Mouse (Mus musculus) forebrain, embryonic 12.5 days (tissue): ENCODE data around the gene Col4a2. TPM values are rescaled to one million over a fixed set of nuclear protein-coding genes. Genes with fewer than 3 reads are reported as not detected.

ENCODE experiments used
- ATAC-seq: fragments of 200-750 bp; cut with Nextera tagmentation; 2 replicates; pipeline ENCODE4 v1.8.0; 2017; ENCODE audit warnings: moderate TSS enrichment; ENCODE audit not compliant: low FRiP score
- H3K27ac ChIP-seq: fragments of 300-500 bp; sonication (generic); 2 replicates; pipeline ENCODE4 v1.5.1; 2016; ENCODE audit warnings: mild to moderate bottlenecking
- H3K27me3 ChIP-seq: fragments of 300-500 bp; sonication (generic); 2 replicates; pipeline ENCODE4 v1.6.1; 2016; ENCODE audit warnings: mild to moderate bottlenecking
- H3K36me3 ChIP-seq: fragments of 300-500 bp; sonication (generic); replicated peaks from 2 replicates; pipeline ENCODE4 v1.6.1; 2016; ENCODE audit warnings: mild to moderate bottlenecking
- H3K4me1 ChIP-seq: fragments of 300-500 bp; sonication (generic); 2 replicates; pipeline ENCODE4 v1.6.1; 2016
- H3K4me2 ChIP-seq: fragments of 300-500 bp; sonication (generic); 2 replicates; pipeline ENCODE4 v1.6.1; 2016; ENCODE audit warnings: mild to moderate bottlenecking, moderate library complexity
- H3K4me3 ChIP-seq: fragments of 300-500 bp; sonication (generic); replicated peaks from 2 replicates; pipeline ENCODE4 v1.5.1; 2016; ENCODE audit warnings: mild to moderate bottlenecking
- H3K9ac ChIP-seq: fragments of 300-500 bp; sonication (generic); 2 replicates; pipeline ENCODE4 v1.6.1; 2016; ENCODE audit warnings: mild to moderate bottlenecking
- H3K9me3 ChIP-seq: fragments of 300-500 bp; sonication (generic); 2 replicates; pipeline ENCODE4 v1.6.1; 2016
- WGBS: fragments of 180-500 bp; shearing (Covaris S2); methylation state at CpG from one replicate; pipeline ENCODE4 v1.1.7; 2016; 5-methylcytosine and 5-hydroxymethylcytosine counted together
- polyA plus RNA-seq: library from polyadenylated mRNA; unstranded; fragments of >200 nt; fragmentation: Nextera tagmentation; extraction: Ambion mirVana; gene quantifications from 2 replicates; pipeline ENCODE4 v1.2.1, GENCODE M21; 2016

Col4a2 gene
- polyA plus RNA-seq, 1 experiment from 2014 or later, result 51.3 TPM

DNA sequence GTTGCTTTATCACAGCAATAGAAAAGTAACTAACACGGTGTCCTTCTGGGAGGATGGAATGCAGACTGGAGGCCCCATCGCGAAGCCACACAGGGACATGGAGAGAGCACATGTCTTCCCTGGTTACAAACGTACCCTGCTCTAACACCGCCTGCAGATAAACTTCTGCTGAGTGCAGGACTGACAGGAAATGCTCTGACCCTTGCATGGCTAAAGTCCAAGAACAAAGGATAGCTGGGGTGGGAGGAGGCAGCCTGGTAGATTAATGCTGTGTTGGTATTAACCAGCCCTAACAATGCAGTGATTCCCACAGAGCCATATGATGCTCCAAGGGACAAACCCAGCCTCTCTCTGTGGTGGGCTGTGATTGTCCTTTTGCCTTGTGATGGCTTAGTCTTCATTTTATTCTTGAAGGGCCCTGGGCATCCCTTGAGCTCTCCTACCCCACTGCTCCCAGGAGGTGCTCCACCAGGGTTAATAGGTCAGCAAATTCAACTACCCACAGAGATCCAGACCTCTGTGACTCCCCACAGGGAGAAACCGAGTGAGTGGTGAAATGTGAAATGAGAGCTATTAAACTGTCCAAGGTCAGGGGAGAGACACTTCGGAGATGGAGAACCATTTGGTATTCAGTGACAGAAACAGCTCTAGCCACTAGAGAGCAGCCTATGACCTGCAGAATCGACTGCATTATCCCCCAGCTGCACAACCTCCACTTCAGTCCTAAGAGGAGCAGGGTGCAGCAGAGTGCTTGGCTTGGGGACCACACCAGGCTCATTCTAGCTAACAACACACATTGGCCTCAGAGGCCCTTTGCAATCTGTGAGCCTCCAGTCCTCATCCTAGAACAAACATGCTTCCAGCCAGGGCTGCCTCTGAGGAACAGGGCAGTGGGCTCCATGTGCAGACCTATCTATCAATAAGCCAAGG lies 137.8 kb downstream of the Col4a2 start:
- 36% methylated on average over 8 of the region's 8 CpGs for WGBS
- H3K27me3 ChIP-seq, result no peaks in the 10 kb centered on the region
- ATAC-seq, result 0 out of 2 replicates have a peak, but pooled peaks have one; percentile 39
- no peaks in the 10 kb centered on the region for H3K9me3 ChIP-seq
- H3K27ac ChIP-seq, result no peak overlapping the region
- H3K36me3 ChIP-seq, result no peaks in the 10 kb centered on the region
- no peak overlapping the region for H3K4me3 ChIP-seq
- peaks cover 37% of the 10 kb centered on the region for H3K4me1 ChIP-seq
- no peak overlapping the region for H3K9ac ChIP-seq
- no peak overlapping the region for H3K4me2 ChIP-seq

- 96% methylated on average over 1 of the region's 1 CpGs for WGBS
- Histone ChIP-seq H3K27ac (no peak overlapping the region), H3K4me1 (peaks cover 37% of the 10 kb centered on the region), H3K36me3 (no peaks in the 10 kb centered on the region), H3K27me3 (no peaks in the 10 kb centered on the region), H3K4me3 (no peak overlapping the region), H3K4me2 (no peak overlapping the region), H3K9ac (no peak overlapping the region), H3K9me3 (no peaks in the 10 kb centered on the region)
- ATAC-seq, result no peak
Observed at GRCm38 (mm10) chr8:11452152-11452551, 139.5 kb downstream of the Col4a2 start.

GRCm38 (mm10) chr8:11452559-11452958 lies 140.0 kb downstream of the Col4a2 start:
- H3K9me3 ChIP-seq, result no peaks in the 10 kb centered on the region
- H3K9ac ChIP-seq, result no peak overlapping the region
- no peak overlapping the region for H3K4me2 ChIP-seq
- no peak for ATAC-seq
- peaks cover 37% of the 10 kb centered on the region for H3K4me1 ChIP-seq
- 42% methylated on average over 3 of the region's 3 CpGs for WGBS
- no peak overlapping the region for H3K4me3 ChIP-seq
- H3K27ac ChIP-seq, result peak overlapping the region; percentile 64; the same call in 1 of the 2 replicates
- H3K36me3 ChIP-seq, result no peaks in the 10 kb centered on the region
- H3K27me3 ChIP-seq, result no peaks in the 10 kb centered on the region

DNA sequence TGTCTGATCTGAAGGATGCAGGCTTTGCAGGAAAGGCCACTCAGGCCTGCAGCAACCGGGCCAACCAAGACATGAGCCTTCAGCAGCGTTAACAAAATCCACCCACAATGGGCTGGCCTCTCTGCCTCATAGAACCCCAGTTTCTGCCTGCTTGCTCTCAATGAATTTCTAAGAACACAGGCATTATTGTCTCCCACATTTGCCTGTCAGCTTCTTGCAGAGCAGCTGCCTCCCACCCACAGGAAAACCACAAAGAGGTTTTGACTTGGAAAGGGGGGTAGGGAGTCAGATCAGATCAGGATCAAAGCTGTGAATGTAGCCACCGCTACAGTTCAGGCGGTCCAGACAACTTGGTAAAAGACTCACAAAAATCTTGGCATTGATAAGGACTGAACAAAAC lies 140.4 kb downstream of the Col4a2 start:
- Histone ChIP-seq H3K4me1 (peaks cover 37% of the 10 kb centered on the region), H3K27ac (peak overlapping the region; percentile 64), H3K4me2 (no peak overlapping the region), H3K27me3 (no peaks in the 10 kb centered on the region), H3K9ac (no peak overlapping the region), H3K4me3 (no peak overlapping the region), H3K9me3 (no peaks in the 10 kb centered on the region), H3K36me3 (no peaks in the 10 kb centered on the region)
- 10% methylated on average over 4 of the region's 4 CpGs for WGBS
- peak; percentile 39; the same call in 1 of the 2 replicates for ATAC-seq

DNA sequence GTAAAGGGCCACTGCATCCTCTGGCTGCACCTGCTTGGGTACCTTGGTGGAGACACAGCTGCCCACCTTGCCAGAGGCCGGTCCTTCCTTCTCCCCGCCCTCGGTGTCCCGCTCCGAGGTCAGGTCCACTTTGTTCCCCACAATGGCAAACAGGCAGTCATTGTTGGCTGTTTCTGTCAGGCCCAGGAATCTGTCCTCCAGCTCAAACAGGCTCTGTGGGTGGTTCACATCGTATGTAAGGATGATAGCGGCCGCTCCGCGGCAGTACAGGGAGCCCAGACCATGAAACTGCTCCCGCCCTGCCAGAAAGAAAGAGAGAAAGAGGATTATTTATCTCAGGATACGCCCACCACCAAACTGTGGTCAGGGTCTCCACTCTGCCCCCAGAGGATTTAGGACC lies 141.6 kb downstream of the Col4a2 start:
- H3K9me3 ChIP-seq, result no peaks in the 10 kb centered on the region
- H3K27ac ChIP-seq, result no peak overlapping the region
- H3K9ac ChIP-seq, result no peak overlapping the region
- H3K4me3 ChIP-seq, result no peak overlapping the region
- no peak for ATAC-seq
- no peak overlapping the region for H3K4me2 ChIP-seq
- H3K27me3 ChIP-seq, result no peaks in the 10 kb centered on the region
- peaks cover 39% of the 10 kb centered on the region for H3K4me1 ChIP-seq
- H3K36me3 ChIP-seq, result no peaks in the 10 kb centered on the region
- WGBS, result 34% methylated on average over 12 of the region's 12 CpGs

DNA sequence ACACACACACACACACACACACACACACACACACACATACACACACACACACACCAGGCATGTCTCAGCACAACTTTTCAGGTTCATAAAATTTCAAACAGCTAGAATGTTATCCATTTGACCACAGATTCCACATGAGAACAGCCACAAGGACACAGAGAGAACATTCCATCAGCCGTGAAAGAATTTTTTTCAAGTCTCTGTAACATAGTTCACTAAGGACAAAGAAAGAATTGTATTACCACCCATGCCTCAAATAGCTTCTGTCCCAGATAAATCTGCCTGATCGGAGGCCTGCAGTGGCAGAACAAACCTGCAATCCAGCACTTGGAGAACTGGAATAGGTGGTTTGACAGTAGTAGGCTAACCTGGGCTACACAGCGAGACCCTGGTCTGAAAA lies 144.7 kb downstream of the Col4a2 start:
- Histone ChIP-seq H3K4me1 (peaks cover 25% of the 10 kb centered on the region), H3K36me3 (no peaks in the 10 kb centered on the region), H3K27ac (no peak overlapping the region), H3K27me3 (no peaks in the 10 kb centered on the region), H3K4me3 (no peak overlapping the region), H3K9me3 (no peaks in the 10 kb centered on the region), H3K4me2 (no peak overlapping the region), H3K9ac (no peak overlapping the region)
- ATAC-seq, result no peak
- 79% methylated on average over 3 of the region's 3 CpGs for WGBS

- H3K27ac ChIP-seq, result no peak overlapping the region
- no peak overlapping the region for H3K9ac ChIP-seq
- H3K9me3 ChIP-seq, result no peaks in the 10 kb centered on the region
- H3K27me3 ChIP-seq, result no peaks in the 10 kb centered on the region
- 66% methylated on average over 11 of the region's 12 CpGs for WGBS
- no peak for ATAC-seq
- no peak overlapping the region for H3K4me3 ChIP-seq
- H3K36me3 ChIP-seq, result no peaks in the 10 kb centered on the region
- no peak overlapping the region for H3K4me2 ChIP-seq
- H3K4me1 ChIP-seq, result peaks cover 16% of the 10 kb centered on the region
Observed at GRCm38 (mm10) chr8:11457981-11458836, 145.6 kb downstream of the Col4a2 start.

DNA sequence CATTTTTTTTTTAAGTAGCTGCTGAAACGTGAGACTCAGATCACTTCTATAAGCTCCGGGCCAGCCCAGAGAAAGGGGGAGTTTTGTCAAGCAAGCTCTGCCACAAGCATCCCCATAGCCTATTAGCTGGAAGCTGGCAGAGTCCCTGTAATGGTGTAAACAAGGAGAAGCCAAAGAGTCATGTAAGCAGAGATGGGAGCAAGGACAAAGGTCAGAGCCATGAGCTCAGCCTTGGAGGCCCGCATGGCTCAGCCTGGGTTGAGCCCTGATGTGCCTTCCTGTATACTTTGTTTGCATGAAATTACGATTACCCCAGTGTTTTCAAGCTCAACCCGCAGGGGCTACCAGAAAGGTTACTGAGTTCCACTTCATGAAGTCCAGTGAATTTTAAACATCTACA lies 146.4 kb downstream of the Col4a2 start:
- Histone ChIP-seq H3K27ac (no peak overlapping the region), H3K4me1 (peaks cover 8% of the 10 kb centered on the region), H3K4me3 (no peak overlapping the region), H3K4me2 (no peak overlapping the region), H3K36me3 (no peaks in the 10 kb centered on the region), H3K9ac (no peak overlapping the region), H3K9me3 (no peaks in the 10 kb centered on the region), H3K27me3 (no peaks in the 10 kb centered on the region)
- ATAC-seq, result no peak
- 70% methylated on average over 5 of the region's 5 CpGs for WGBS

GRCm38 (mm10) chr8:11460934-11461333 lies 148.3 kb downstream of the Col4a2 start:
- no peak overlapping the region for H3K27ac ChIP-seq
- H3K9ac ChIP-seq, result no peak overlapping the region
- no peaks in the 10 kb centered on the region for H3K9me3 ChIP-seq
- no peaks in the 10 kb centered on the region for H3K27me3 ChIP-seq
- H3K36me3 ChIP-seq, result no peaks in the 10 kb centered on the region
- H3K4me2 ChIP-seq, result no peak overlapping the region
- ATAC-seq, result no peak
- peaks cover 4% of the 10 kb centered on the region; the same call in 1 of the 2 replicates for H3K4me1 ChIP-seq
- no peak overlapping the region for H3K4me3 ChIP-seq
- 55% methylated on average over 2 of the region's 2 CpGs for WGBS

GRCm38 (mm10) chr8:11461847-11462246 lies 149.2 kb downstream of the Col4a2 start:
- Histone ChIP-seq H3K27me3 (no peaks in the 10 kb centered on the region), H3K4me2 (no peak overlapping the region), H3K27ac (no peak overlapping the region), H3K4me1 (peaks cover 9% of the 10 kb centered on the region; the same call in 1 of the 2 replicates), H3K9ac (no peak overlapping the region), H3K4me3 (no peak overlapping the region), H3K36me3 (no peaks in the 10 kb centered on the region), H3K9me3 (no peaks in the 10 kb centered on the region)
- 77% methylated on average over 2 of the region's 2 CpGs for WGBS
- no peak for ATAC-seq

GRCm38 (mm10) chr8:11462641-11463040 lies 150.0 kb downstream of the Col4a2 start:
- WGBS, result 90% methylated on average over 4 of the region's 4 CpGs
- H3K4me1 ChIP-seq, result peaks cover 9% of the 10 kb centered on the region; the same call in 1 of the 2 replicates
- no peak overlapping the region for H3K9ac ChIP-seq
- no peak overlapping the region for H3K27ac ChIP-seq
- H3K4me2 ChIP-seq, result no peak overlapping the region
- no peak for ATAC-seq
- H3K27me3 ChIP-seq, result no peaks in the 10 kb centered on the region
- H3K4me3 ChIP-seq, result no peak overlapping the region
- no peaks in the 10 kb centered on the region for H3K36me3 ChIP-seq
- H3K9me3 ChIP-seq, result no peaks in the 10 kb centered on the region

GRCm38 (mm10) chr8:11463541-11463888 lies 150.9 kb downstream of the Col4a2 start:
- ATAC-seq, result no peak
- no peaks in the 10 kb centered on the region for H3K27me3 ChIP-seq
- H3K9me3 ChIP-seq, result no peaks in the 10 kb centered on the region
- no peak overlapping the region for H3K27ac ChIP-seq
- H3K4me1 ChIP-seq, result peaks cover 7% of the 10 kb centered on the region; the same call in 1 of the 2 replicates
- H3K36me3 ChIP-seq, result no peaks in the 10 kb centered on the region
- no peak overlapping the region for H3K9ac ChIP-seq
- WGBS, result 97% methylated on average over 2 of the region's 2 CpGs
- H3K4me2 ChIP-seq, result no peak overlapping the region
- H3K4me3 ChIP-seq, result no peak overlapping the region
